Mouse (Mus musculus): ENCODE results near the gene Cdon.
"Not testable (repeated sequence)": the region's sequence is repeated elsewhere in the genome, so short reads cannot be mapped to it uniquely, and the experiment has no call there.

The Cdon gene

GRCm38 (mm10) chr9:35420805-35421719 is at the start of gene Cdon:
TSS of gene Cdon (plus strand) at chr9:35421128.
- peak; percentile 75 to 85 for DNase-seq (ENCODE audit: low spot score in 2 of 2)

GRCm38 (mm10) chr9:35372324-35373101 is 48.4 kb upstream of the Cdon start:
- no peak for DNase-seq (ENCODE audit: low spot score in 2 of 2)

GRCm38 (mm10) chr9:35377916-35378315 is 43.0 kb upstream of the Cdon start:
- DNase-seq (ENCODE audit: low spot score in 2 of 2), result no peak

- DNase-seq (ENCODE audit: low spot score in 2 of 2), result no peak
Observed at GRCm38 (mm10) chr9:35378991-35379390, 41.9 kb upstream of the Cdon start.

GRCm38 (mm10) chr9:35399896-35400295 is 21.0 kb upstream of the Cdon start:
- DNase-seq (ENCODE audit: low spot score in 2 of 2), result no peak

- no peak for DNase-seq (ENCODE audit: low spot score in 2 of 2)
Observed at GRCm38 (mm10) chr9:35400398-35400797, 20.5 kb upstream of the Cdon start.

GRCm38 (mm10) chr9:35400831-35401230 is 20.1 kb upstream of the Cdon start:
- peak; percentile 7 to 24 for DNase-seq (ENCODE audit: low spot score in 2 of 2)

GRCm38 (mm10) chr9:35402584-35402991 is 18.3 kb upstream of the Cdon start:
- peak; percentile 60 to 71 for DNase-seq (ENCODE audit: low spot score in 2 of 2)

- DNase-seq (ENCODE audit: low spot score in 2 of 2), result no peak
Observed at GRCm38 (mm10) chr9:35403490-35403889, 17.4 kb upstream of the Cdon start.

GRCm38 (mm10) chr9:35405038-35405905 is 15.7 kb upstream of the Cdon start:
- no peak for DNase-seq (ENCODE audit: low spot score in 2 of 2)

GRCm38 (mm10) chr9:35411225-35411965 is 9.5 kb upstream of the Cdon start:
- no peak for DNase-seq (ENCODE audit: low spot score in 2 of 2)

- no peak for DNase-seq (ENCODE audit: low spot score in 2 of 2)
Observed at GRCm38 (mm10) chr9:35411975-35412374, 9.0 kb upstream of the Cdon start.

- DNase-seq (ENCODE audit: low spot score in 2 of 2), result peak in 1 of 2 experiments; percentile 22
Observed at GRCm38 (mm10) chr9:35421730-35422235, 855 bp downstream of the Cdon start.

- no peak for DNase-seq (ENCODE audit: low spot score in 2 of 2)
Observed at GRCm38 (mm10) chr9:35422405-35422941, 1.5 kb downstream of the Cdon start.

GRCm38 (mm10) chr9:35423265-35423664 is 2.3 kb downstream of the Cdon start:
- DNase-seq (ENCODE audit: low spot score in 2 of 2), result no peak

- peak; percentile 30 to 60 for DNase-seq (ENCODE audit: low spot score in 2 of 2)
Observed at GRCm38 (mm10) chr9:35424671-35425070, 3.7 kb downstream of the Cdon start.

- no peak for DNase-seq (ENCODE audit: low spot score in 2 of 2)
Observed at GRCm38 (mm10) chr9:35430476-35430875, 9.5 kb downstream of the Cdon start.

GRCm38 (mm10) chr9:35431396-35431795 is 10.5 kb downstream of the Cdon start:
- DNase-seq (ENCODE audit: low spot score in 2 of 2), result no peak

- not testable (repeated sequence) for DNase-seq (ENCODE audit: low spot score in 2 of 2)
Observed at GRCm38 (mm10) chr9:35432717-35433297, 11.9 kb downstream of the Cdon start.

- DNase-seq (ENCODE audit: low spot score in 2 of 2), result no peak
Observed at GRCm38 (mm10) chr9:35434340-35434739, 13.4 kb downstream of the Cdon start.

Data from frontal cortex, postnatal 10 days (tissue).